Mouse (Mus musculus) heart, adult 2 months (tissue): ENCODE results near the gene Samd11. TPM values are rescaled to one million over a fixed set of nuclear protein-coding genes. Genes with fewer than 3 reads are reported as not detected.

ENCODE experiments used
- DNase-seq, 2 experiments: peaks; one replicate each; pipeline ENCODE4 v3.0.0; 2021
- H3K27ac ChIP-seq: fragments of 200-600 bp; 2 replicates; pipeline ENCODE4 v1.8.1; 2022
- H3K27me3 ChIP-seq: fragments of 200-500 bp; 2 replicates; pipeline ENCODE4 v1.6.1; 2012; ENCODE audit warnings: mild to moderate bottlenecking, low read length, inconsistent platforms, mixed read lengths; ENCODE audit not compliant: control insufficient read depth, insufficient read depth
- H3K36me3 ChIP-seq: fragments of 200-500 bp; 2 replicates; pipeline ENCODE4 v1.6.1; 2012; ENCODE audit warnings: low read length, inconsistent platforms; ENCODE audit not compliant: control insufficient read depth, insufficient read depth
- H3K4me1 ChIP-seq: fragments of 200-500 bp; 2 replicates; pipeline ENCODE4 v1.6.1; 2011; ENCODE audit warnings: low read length; ENCODE audit not compliant: control insufficient read depth, insufficient read depth
- H3K4me3 ChIP-seq: fragments of 200-600 bp; 2 replicates; pipeline ENCODE4 v1.8.1; 2022
- H3K79me2 ChIP-seq: fragments of 200-500 bp; replicated peaks from 2 replicates; pipeline ENCODE4 v1.6.1; 2012; ENCODE audit warnings: mild to moderate bottlenecking, inconsistent platforms, low read length, moderate library complexity, mixed read lengths; ENCODE audit not compliant: control insufficient read depth, insufficient read depth
- H3K9ac ChIP-seq: fragments of 200-500 bp; 2 replicates; pipeline ENCODE4 v1.6.1; 2012; ENCODE audit warnings: low read depth, mild to moderate bottlenecking, control low read depth, inconsistent platforms, low read length, mixed read lengths
- CTCF ChIP-seq: fragments of 200-600 bp; IDR thresholded peaks from 2 replicates; pipeline ENCODE4 v1.8.1; 2022; ENCODE audit warnings: antibody characterized with exemption, mild to moderate bottlenecking, moderate library complexity
- EP300 ChIP-seq: fragments of 200-500 bp; IDR thresholded peaks from 2 replicates; pipeline ENCODE4 v1.6.1; 2011; ENCODE audit warnings: low read depth, low read length, control low read depth; ENCODE audit not compliant: insufficient read depth
- POLR2A ChIP-seq: fragments of 200-500 bp; IDR thresholded peaks from 2 replicates; pipeline ENCODE4 v1.6.1; 2011; ENCODE audit warnings: mild to moderate bottlenecking, low read depth, low read length, control low read depth; ENCODE audit not compliant: insufficient read depth
- WGBS: fragments of 180-500 bp; shearing (Covaris S2); methylation state at CpG from one replicate; pipeline ENCODE4 v1.1.7; 2018; 5-methylcytosine and 5-hydroxymethylcytosine counted together
- intact Hi-C: fragments of 180-260 bp; cut with DNase I; formaldehyde crosslinking; loops from one replicate; pipeline ENCODE4 v1.15.1; 2025
- polyA plus RNA-seq: library from polyadenylated mRNA; depleted of rRNA; stranded (reverse); fragments of >200 nt; gene quantifications from 2 replicates; pipeline ENCODE4 v1.2.3, GENCODE M21; 2012
- total RNA-seq, 2 experiments: library from RNA; stranded (reverse); gene quantifications; 2 replicates each; pipeline ENCODE4 v1.2.3; 2021

The Samd11 gene
- total and polyA plus RNA-seq, 3 experiments: 0.61 TPM; not detected in 2

DNA sequence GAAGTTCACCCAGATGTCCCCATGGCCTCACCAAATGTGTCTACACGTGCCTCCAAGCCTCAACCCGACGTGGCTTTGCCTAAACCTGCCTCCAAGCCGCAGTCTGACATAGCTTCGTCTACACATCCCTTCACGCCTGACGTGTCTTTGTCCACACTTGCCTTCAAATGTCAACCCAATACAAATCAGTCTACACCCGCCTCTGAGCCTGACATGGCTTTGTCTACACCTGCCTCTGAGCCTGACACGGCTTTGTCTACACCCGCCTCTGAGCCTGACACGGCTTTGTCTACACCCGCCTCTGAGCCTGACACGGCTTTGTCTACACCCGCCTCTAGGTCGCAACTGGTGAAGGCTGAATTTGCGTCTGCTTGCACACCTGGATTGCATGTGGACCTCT is 37.6 kb downstream of the Samd11 start:
- Histone ChIP-seq H3K79me2 (no peaks in the 10 kb centered on the region), H3K4me1 (no peaks in the 10 kb centered on the region), H3K36me3 (0 out of 2 replicates have a peak, but pooled peaks cover 2% of the 10 kb centered on the region), H3K4me3 (peak overlapping the region; percentile 51), H3K9ac (peak overlapping the region; percentile 55), H3K27me3 (no peaks in the 10 kb centered on the region), H3K27ac (peak overlapping the region; percentile 93)
- DNase-seq: peak; percentile 38 to 57
- intact Hi-C loops: loop anchor here (5.0 kb wide), 1 partner anchor 46 kb away; no protein-coding TSS in a partner anchor
- TF ChIP-seq CTCF: no peak
- TF ChIP-seq EP300: no peak
- TF ChIP-seq POLR2A: 0 out of 2 replicates have a peak, but pooled peaks have one; percentile 21
- 57% methylated on average over 16 of the region's 16 CpGs for WGBS

DNA sequence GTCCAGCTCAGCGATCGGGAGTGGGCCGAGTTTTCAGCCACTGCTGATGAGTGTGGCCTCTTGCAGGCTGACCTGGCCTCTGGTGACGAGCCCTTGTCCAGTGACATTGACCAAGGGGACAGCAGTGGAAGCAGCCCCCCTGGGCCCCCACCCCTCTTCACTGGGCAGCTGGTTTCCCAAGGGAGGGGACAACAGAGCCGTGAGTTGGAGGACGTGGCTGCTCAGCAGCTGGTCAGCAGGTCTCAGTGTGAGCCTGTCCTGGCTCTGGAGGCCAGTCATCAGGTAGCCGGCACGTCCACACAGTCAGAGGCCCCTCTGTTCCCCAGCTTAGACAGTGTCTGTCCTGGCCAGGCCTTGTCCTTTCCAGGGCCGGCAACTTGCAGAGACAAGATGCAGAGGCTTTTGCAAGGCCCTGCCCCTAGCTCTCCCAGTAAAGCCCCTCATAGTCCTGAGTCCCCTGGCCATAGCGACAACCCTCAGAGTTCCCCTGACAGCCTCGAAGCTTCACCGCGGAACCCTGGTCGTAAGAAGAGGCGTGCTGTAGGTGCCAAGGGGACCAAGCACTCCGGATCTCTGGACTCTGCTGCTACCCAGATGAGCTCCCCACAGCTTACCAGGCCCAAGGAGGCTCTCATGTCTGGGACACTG is 38.3 kb downstream of the Samd11 start:
- TF ChIP-seq CTCF (no peak), POLR2A (peak; percentile 69; the same call in 1 of the 2 replicates), EP300 (0 out of 2 replicates have a peak, but pooled peaks have one; percentile 14)
- H3K79me2 ChIP-seq: no peaks in the 10 kb centered on the region
- no peaks in the 10 kb centered on the region for H3K27me3 ChIP-seq
- H3K4me1 ChIP-seq: no peaks in the 10 kb centered on the region
- peak overlapping the region; percentile 93 for H3K27ac ChIP-seq
- DNase-seq: peak; percentile 48 to 61
- peak overlapping the region; percentile 51 for H3K4me3 ChIP-seq
- H3K36me3 ChIP-seq: 0 out of 2 replicates have a peak, but pooled peaks cover 2% of the 10 kb centered on the region
- H3K9ac ChIP-seq: peak overlapping the region; percentile 57
- 55% methylated on average over 16 of the region's 16 CpGs for WGBS
- intact Hi-C loops: loop anchor here (5.0 kb wide), 1 partner anchor 45 kb away; no protein-coding TSS in a partner anchor

DNA sequence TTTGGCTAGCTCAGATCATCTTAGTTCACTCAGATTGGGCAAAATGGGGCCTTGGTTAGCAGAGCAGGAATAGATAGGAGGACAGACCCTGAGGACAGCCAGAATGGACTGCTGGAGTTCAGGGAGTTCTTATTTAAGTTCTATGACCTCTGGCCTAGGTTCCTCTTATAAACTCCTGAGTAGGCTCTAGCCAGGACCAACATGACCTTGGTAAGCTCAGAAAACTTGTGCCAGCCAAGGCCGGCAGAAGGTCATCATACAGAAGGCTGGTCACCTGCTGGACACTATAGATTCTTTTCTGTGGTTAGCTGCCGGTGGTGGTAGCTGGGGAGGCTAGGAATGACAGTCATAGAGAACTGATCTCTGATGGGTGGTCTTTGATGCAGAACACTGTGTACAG is 39.3 kb downstream of the Samd11 start:
- Histone ChIP-seq H3K9ac (peak overlapping the region; percentile 66), H3K79me2 (no peaks in the 10 kb centered on the region), H3K36me3 (0 out of 2 replicates have a peak, but pooled peaks cover 2% of the 10 kb centered on the region), H3K27me3 (no peaks in the 10 kb centered on the region), H3K4me3 (peak overlapping the region; percentile 51), H3K4me1 (no peaks in the 10 kb centered on the region), H3K27ac (peak overlapping the region; percentile 93)
- TF ChIP-seq POLR2A (no peak), EP300 (no peak), CTCF (no peak)
- 54% methylated on average over 2 of the region's 2 CpGs for WGBS
- intact Hi-C loops: loop anchor here (5.0 kb wide), 1 partner anchor 44 kb away; no protein-coding TSS in a partner anchor
- no peak for DNase-seq

DNA sequence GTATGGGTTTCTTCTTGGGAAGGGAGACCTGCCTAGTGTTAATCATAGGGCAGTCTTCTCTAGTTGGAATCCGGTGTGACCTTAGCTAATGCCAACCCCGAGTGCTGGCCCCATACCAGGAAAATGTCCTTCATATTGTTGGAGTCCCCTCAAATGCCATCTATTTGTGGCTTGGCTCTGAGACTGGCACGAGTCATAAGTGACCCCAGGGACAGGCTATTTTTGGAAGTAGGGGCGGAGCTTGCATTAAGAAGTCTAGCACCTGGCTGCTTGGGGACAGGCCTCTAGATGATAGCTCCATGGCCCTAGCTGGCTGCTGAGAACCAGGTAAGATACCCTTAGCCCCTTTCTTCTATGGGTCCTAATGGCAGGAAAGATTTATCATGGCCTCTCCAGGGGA is 39.8 kb downstream of the Samd11 start, which contains the start of gene Perm1:
Gene Perm1 (plus strand): TSS at position 220 of the 400 bp plus-strand sequence.
- intact Hi-C loops: loop anchor here (5.0 kb wide), 1 partner anchor 43 kb away; no protein-coding TSS in a partner anchor
- Histone ChIP-seq H3K4me1 (no peaks in the 10 kb centered on the region), H3K79me2 (no peaks in the 10 kb centered on the region), H3K36me3 (no peaks in the 10 kb centered on the region), H3K9ac (peak within 1 kb of the TSS; percentile 66), H3K4me3 (peak within 1 kb of the TSS; percentile 51), H3K27ac (peak within 1 kb of the TSS; percentile 93), H3K27me3 (no peaks in the 10 kb centered on the region)
- DNase-seq: peak; percentile 69 to 82
- whole genome bisulfite sequencing: 39% methylated on average over 4 of the region's 4 CpGs
- peak; percentile 91 for TF ChIP-seq POLR2A
- peak; percentile 91; the same call in 1 of the 2 replicates for TF ChIP-seq EP300
- TF ChIP-seq CTCF: no peak

DNA sequence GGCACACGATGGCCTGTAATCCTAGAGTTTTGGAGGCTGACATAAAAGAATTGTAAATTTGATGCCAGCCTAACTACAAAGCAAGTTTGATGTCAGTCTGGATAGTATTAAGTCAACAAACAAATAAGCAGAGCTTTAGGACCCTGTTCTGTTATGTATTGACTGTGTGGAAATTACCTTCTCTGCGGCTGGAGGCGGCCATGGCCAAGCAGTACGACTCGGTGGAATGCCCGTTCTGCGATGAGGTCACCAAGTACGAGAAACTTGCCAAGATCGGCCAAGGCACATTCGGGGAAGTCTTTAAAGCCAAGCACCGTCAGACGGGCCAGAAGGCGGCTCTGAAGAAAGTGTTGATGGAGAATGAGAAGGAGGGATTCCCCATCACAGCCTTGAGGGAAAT is 42.3 kb downstream of the Samd11 start:
- 90% methylated on average over 13 of the region's 13 CpGs for WGBS
- H3K9ac ChIP-seq: no peak overlapping the region
- no peaks in the 10 kb centered on the region for H3K27me3 ChIP-seq
- no peak for DNase-seq
- intact Hi-C loops: no loop called here
- no peak overlapping the region for H3K27ac ChIP-seq
- H3K36me3 ChIP-seq: no peaks in the 10 kb centered on the region
- no peak overlapping the region for H3K4me3 ChIP-seq
- H3K79me2 ChIP-seq: no peaks in the 10 kb centered on the region
- no peaks in the 10 kb centered on the region for H3K4me1 ChIP-seq
- TF ChIP-seq POLR2A: no peak
- no peak for TF ChIP-seq EP300
- TF ChIP-seq CTCF: no peak
